Mouse (Mus musculus) erythroblast, embryonic 14.5 days (primary cell): ENCODE results near the gene Sema3f.

Experiments
- GATA1 ChIP-seq: IDR thresholded peaks from 2 replicates; pipeline ENCODE4 v1.6.1; 2012; ENCODE audit warnings: low read length, inconsistent platforms, mixed read lengths
- TAL1 ChIP-seq: IDR thresholded peaks from 3 replicates; pipeline ENCODE4 v1.6.1; 2012; ENCODE audit warnings: low read length, inconsistent platforms, mixed read lengths

DNA sequence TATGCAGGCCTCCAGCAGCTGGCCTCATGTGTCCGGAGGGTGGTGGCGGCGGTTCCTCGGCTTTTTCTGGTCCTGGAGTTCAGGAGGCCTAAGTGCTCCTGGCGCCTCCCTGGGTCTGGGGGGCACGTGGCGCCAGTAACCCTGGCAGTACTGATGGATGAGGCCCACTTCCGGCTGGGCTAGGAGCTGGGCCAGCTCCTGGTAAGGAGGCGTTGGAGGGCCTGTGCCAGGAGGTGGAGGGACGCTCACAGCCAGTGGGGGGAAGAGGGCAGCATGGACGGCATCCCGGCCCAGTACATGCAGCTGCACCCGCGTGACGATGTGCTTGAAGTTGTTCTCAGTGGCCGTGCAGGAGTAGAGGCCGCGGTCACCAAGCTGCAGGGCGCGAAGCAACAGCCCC, 27.9 kb downstream of the Sema3f start:
- TF ChIP-seq GATA1 (no peak), TAL1 (no peak)
